Mouse (Mus musculus): Measurements from ENCODE around the gene Arih2. TPM values are rescaled to one million over a fixed set of nuclear protein-coding genes. Genes with fewer than 3 reads are reported as not detected.

Gene Arih2
- polyA plus RNA-seq, 1 experiment from 2014 or later, result 42.0 TPM

DNA sequence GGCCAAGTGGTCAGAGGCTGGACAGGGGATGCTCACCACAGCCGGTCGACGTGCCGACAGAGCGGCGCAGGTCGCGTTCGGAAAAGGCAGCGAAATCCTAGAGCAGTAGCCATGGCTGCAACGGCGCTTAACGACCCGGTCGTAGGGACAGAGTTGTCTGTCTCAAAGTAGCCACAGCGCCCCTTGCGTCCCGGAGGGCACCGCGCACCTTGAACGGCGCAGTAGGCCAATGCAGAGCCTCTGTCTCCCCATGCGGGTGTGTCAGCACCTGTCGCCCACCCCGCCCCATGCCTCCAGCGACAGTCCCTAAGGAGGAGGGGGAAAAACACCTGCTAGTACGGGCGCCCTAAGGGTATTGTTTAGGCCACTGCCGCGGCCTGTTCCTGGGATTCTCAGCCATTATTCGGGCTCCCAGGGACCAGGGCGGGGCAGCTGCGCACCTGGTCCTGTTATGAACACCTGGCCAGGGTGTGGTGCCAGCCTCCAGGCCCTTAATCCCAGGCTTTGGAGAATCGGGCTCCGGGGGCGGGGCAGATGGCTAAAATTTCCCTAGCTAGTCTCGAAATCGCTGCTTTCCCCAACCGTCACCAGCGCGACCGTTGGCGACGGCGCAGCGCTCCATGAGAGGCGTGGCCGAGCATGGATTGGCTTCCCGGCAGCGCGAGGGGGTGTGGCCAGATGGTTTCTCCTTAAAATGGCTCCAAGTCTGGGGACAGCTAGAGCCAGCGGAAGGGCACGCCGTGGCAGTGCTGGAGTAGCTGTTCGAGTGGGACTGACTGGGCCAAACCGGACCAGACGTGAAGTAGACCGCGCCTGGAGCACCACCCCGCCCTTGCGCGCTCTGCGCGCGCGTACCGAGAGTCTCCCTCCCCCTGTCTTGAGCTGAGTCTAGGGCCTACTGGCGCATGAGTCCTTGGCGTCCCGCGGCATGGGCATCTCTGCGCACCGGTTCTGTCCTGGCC, 82.1 kb downstream of the Arih2 start, which contains the start of gene Ndufaf3:
TSS of gene Ndufaf3 (minus strand) at position 620 of the 962 bp plus-strand sequence.
- Histone ChIP-seq H3K9ac (peak within 1 kb of the TSS; percentile 64), H3K4me1 (peaks cover 31% of the 10 kb centered on the region), H3K27ac (peak within 1 kb of the TSS; percentile 98), H3K4me3 (replicated peaks) (peak within 1 kb of the TSS; percentile 61), H3K4me2 (peak within 1 kb of the TSS; percentile 98), H3K27me3 (replicated peaks) (no peaks in the 10 kb centered on the region), H3K36me3 (peaks cover 31% of the 10 kb centered on the region), H3K9me3 (no peaks in the 10 kb centered on the region)
- WGBS, result 0% methylated on average over 73 of the region's 73 CpGs
- ATAC-seq (ENCODE audit: insufficient read depth, low FRiP score, low read depth), result peak; percentile 82

DNA sequence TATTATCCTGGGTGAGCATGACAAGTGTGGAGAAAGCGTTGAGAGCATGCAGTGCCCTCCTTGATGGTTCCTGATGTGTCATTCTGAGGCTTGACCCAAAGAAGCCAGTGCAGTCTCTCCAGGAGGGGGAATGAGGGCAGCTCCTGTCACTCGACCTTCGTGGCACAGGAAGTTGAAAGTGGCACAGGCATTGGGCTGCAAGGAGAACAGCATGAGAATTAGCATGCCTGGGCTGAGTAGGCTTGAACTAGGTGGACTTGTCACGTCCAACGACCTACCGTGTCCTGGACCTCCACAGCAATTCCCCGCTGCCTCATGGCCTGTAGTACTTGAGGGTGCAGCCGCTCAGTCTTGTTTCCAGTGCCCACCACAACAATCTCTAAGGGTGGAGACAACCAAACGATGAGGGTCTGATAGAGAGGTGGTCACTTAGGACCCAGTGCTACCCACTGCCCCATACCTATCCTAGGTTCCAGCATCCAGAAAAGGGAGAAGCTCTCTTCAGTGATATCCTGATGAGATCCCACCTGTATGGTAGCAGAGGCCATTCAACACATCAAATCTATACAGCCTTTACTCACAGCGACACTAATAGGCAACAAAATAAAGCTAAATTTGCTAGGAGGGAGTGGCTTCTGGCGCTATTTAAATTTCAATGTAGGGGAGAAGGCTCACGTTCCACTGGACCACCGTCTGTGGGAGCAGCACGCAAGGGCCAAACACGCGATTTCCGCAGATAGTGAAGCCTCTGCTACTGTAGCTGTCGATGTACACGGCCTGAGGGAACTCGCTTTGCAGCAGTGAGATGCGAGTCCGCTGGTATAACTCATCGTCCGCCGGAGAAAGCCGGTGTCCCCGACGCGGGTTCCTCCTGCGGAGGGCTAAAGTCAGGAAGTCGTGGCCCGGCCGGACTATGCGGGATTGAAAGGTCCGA, 83.0 kb downstream of the Arih2 start:
- H3K9me3 ChIP-seq, result no peaks in the 10 kb centered on the region
- peaks cover 22% of the 10 kb centered on the region; the same call in 1 of the 2 replicates for H3K36me3 ChIP-seq
- WGBS, result 11% methylated on average over 35 of the region's 35 CpGs
- H3K27ac ChIP-seq, result peak overlapping the region; percentile 98
- peak overlapping the region; percentile 61 for H3K4me3 ChIP-seq (replicated peaks)
- 0 out of 2 replicates have a peak, but pooled peaks have one; percentile 0 for ATAC-seq (ENCODE audit: insufficient read depth, low FRiP score, low read depth)
- H3K27me3 ChIP-seq (replicated peaks), result no peaks in the 10 kb centered on the region
- peak overlapping the region; percentile 98 for H3K4me2 ChIP-seq
- H3K4me1 ChIP-seq, result peaks cover 39% of the 10 kb centered on the region
- peak overlapping the region; percentile 64 for H3K9ac ChIP-seq

- WGBS, result 74% methylated on average over 7 of the region's 7 CpGs
- H3K27ac ChIP-seq, result no peak overlapping the region
These were observed 85.1 kb downstream of the Arih2 start for GRCm38 (mm10) chr9:108564131-108564530.

DNA sequence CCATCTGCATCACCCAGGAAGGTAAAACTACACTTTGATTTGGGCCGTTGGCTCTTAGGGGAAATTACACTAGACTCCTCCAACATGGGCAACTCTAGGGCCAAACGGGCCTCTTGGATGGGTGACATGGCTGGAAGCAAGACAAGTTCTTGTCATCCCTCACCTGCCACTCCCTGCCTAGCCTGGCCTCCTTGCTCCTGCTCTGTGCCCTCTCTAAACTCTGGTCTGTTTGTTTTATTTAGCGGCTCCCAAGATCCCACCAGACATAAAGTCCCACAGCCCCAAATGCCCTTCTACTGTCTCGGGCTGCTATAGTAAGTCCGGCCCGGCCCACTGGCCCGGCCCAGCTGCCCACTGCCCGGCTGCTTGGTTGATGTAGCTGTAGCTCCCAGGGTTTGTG, 85.5 kb downstream of the Arih2 start:
- Histone ChIP-seq H3K4me3 (replicated peaks) (no peak overlapping the region), H3K4me1 (peaks cover 25% of the 10 kb centered on the region), H3K27ac (no peak overlapping the region), H3K9ac (no peak overlapping the region), H3K4me2 (no peak overlapping the region), H3K36me3 (peaks cover 25% of the 10 kb centered on the region; the same call in 1 of the 2 replicates), H3K9me3 (no peaks in the 10 kb centered on the region), H3K27me3 (replicated peaks) (no peaks in the 10 kb centered on the region)
- no peak for ATAC-seq (ENCODE audit: insufficient read depth, low FRiP score, low read depth)
- WGBS, result 88% methylated on average over 8 of the region's 8 CpGs

More at GRCm38 (mm10) chr9:108564131-108564530, 85.1 kb downstream of the Arih2 start:
- H3K9me3 ChIP-seq, result no peaks in the 10 kb centered on the region
- peaks cover 24% of the 10 kb centered on the region; the same call in 1 of the 2 replicates for H3K36me3 ChIP-seq
- H3K27me3 ChIP-seq (replicated peaks), result no peaks in the 10 kb centered on the region
- no peak overlapping the region for H3K4me3 ChIP-seq (replicated peaks)
- H3K9ac ChIP-seq, result no peak overlapping the region
- H3K4me2 ChIP-seq, result no peak overlapping the region
- no peak for ATAC-seq (ENCODE audit: insufficient read depth, low FRiP score, low read depth)
- peaks cover 26% of the 10 kb centered on the region for H3K4me1 ChIP-seq

DNA sequence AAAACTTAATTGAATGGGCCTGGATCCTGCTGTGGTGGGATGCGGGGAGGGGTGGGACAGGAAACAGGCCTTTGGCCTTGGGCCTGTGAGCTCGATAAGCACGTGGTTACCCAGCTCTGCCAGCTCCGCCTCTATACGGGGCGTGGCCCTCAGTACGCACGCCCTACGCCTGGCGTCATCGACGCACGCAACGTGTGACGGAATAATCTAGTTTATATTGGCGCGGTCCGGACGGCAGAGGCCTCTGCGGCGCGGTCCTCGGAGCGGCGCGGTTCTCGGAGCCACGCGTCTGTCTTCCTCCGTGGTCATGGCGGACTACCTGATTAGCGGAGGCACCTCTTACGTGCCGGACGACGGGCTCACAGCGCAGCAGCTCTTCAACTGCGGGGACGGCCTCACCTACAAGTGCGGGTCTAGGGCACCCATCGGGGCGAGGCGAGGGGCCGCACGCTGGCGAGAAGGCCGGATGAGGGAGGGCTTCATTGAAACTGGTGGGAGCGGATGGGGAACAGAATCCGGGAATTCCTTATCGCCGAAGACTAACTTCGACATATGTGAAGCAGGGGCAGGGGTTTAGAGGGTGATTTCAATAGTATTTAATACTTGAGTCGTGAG, 88.9 kb downstream of the Arih2 start, which contains the start of gene Impdh2:
TSS of gene Impdh2 (plus strand) at position 60 of the 615 bp plus-strand sequence.
- peaks cover 9% of the 10 kb centered on the region for H3K4me1 ChIP-seq
- no peaks in the 10 kb centered on the region for H3K9me3 ChIP-seq
- no peaks in the 10 kb centered on the region for H3K27me3 ChIP-seq (replicated peaks)
- peaks cover 51% of the 10 kb centered on the region for H3K36me3 ChIP-seq
- H3K27ac ChIP-seq, result peak within 1 kb of the TSS; percentile 77
- WGBS, result under 1% methylated on average over 53 of the region's 53 CpGs
- peak within 1 kb of the TSS; percentile 61 for H3K4me3 ChIP-seq (replicated peaks)
- peak; percentile 98 for ATAC-seq (ENCODE audit: insufficient read depth, low FRiP score, low read depth)
- peak within 1 kb of the TSS; percentile 66 for H3K4me2 ChIP-seq
- peak within 1 kb of the TSS; percentile 68 for H3K9ac ChIP-seq

- Histone ChIP-seq H3K36me3 (peaks cover 46% of the 10 kb centered on the region), H3K4me2 (no peak overlapping the region), H3K4me3 (replicated peaks) (no peak overlapping the region), H3K27ac (no peak overlapping the region), H3K9ac (no peak overlapping the region), H3K27me3 (replicated peaks) (no peaks in the 10 kb centered on the region), H3K4me1 (peaks cover 9% of the 10 kb centered on the region), H3K9me3 (no peaks in the 10 kb centered on the region)
- WGBS, result 92% methylated on average over 4 of the region's 4 CpGs
- ATAC-seq (ENCODE audit: insufficient read depth, low FRiP score, low read depth), result no peak
These were observed 90.0 kb downstream of the Arih2 start for GRCm38 (mm10) chr9:108559169-108559568.

MicroRNAs within 50 kb of the gene (microRNA counts, 519-probe panel; counts per million panel counts)
- microRNA mmu-miR-191 (2,709 counts per million, percentile 66 among the panel's probes with 10 or more counts), microRNA mmu-miR-425 (2,629 counts per million, percentile 63 among the panel's probes with 10 or more counts)

Small RNA genes within 50 kb of the gene (microRNA-seq; reads per million reads assigned to microRNA genes)
- gene Gm24083 (not detected), gene Gm26298 (not detected), gene Mir191 (not detected), gene Mir425 (1,964 reads per million, percentile 81 among the genes with 10 or more reads in this experiment)

Other genes with a start within 250 kb of the Arih2 start
- gene Ccdc36, start 220.9 kb downstream of the Arih2 start, polyA plus RNA-seq (2015; fragmentation: Nextera tagmentation; extraction: Ambion mirVana), result 1.4 and 1.6 TPM in 2 replicates
- gene BC048562, start 212.9 kb downstream of the Arih2 start, polyA plus RNA-seq (2015; fragmentation: Nextera tagmentation; extraction: Ambion mirVana), result not detected in 2 replicates
- 47.7 and 52.5 TPM in 2 replicates for gene Ccdc71, start 188.9 kb downstream of the Arih2 start, polyA plus RNA-seq (2015; fragmentation: Nextera tagmentation; extraction: Ambion mirVana)
- 65.5 and 67.3 TPM in 2 replicates for gene Klhdc8b, start 187.8 kb downstream of the Arih2 start, polyA plus RNA-seq (2015; fragmentation: Nextera tagmentation; extraction: Ambion mirVana)
- 40.5 and 46.6 TPM in 2 replicates for gene Lamb2, start 169.7 kb downstream of the Arih2 start, polyA plus RNA-seq (2015; fragmentation: Nextera tagmentation; extraction: Ambion mirVana)
- 58.8 and 61.5 TPM in 2 replicates for gene Usp19, start 158.8 kb downstream of the Arih2 start, polyA plus RNA-seq (2015; fragmentation: Nextera tagmentation; extraction: Ambion mirVana)
- 99.0 and 102 TPM in 2 replicates for gene Qars, start 141.7 kb downstream of the Arih2 start, polyA plus RNA-seq (2015; fragmentation: Nextera tagmentation; extraction: Ambion mirVana)
- gene Qrich1, start 132.6 kb downstream of the Arih2 start, polyA plus RNA-seq (2015; fragmentation: Nextera tagmentation; extraction: Ambion mirVana), result 92.9 and 97.2 TPM in 2 replicates
- gene Impdh2, start 89.1 kb downstream of the Arih2 start, polyA plus RNA-seq (2015; fragmentation: Nextera tagmentation; extraction: Ambion mirVana), result 152 and 175 TPM in 2 replicates
- gene Ndufaf3, start 82.0 kb downstream of the Arih2 start, polyA plus RNA-seq (2015; fragmentation: Nextera tagmentation; extraction: Ambion mirVana), result 38.0 and 38.9 TPM in 2 replicates
- gene Dalrd3, start 79.5 kb downstream of the Arih2 start, polyA plus RNA-seq (2015; fragmentation: Nextera tagmentation; extraction: Ambion mirVana), result 108 and 126 TPM in 2 replicates
- gene Wdr6, start 70.6 kb downstream of the Arih2 start, polyA plus RNA-seq (2015; fragmentation: Nextera tagmentation; extraction: Ambion mirVana), result 74.9 and 88.4 TPM in 2 replicates
- 5.5 and 6.1 TPM in 2 replicates for gene P4htm, start 51.7 kb downstream of the Arih2 start, polyA plus RNA-seq (2015; fragmentation: Nextera tagmentation; extraction: Ambion mirVana)
- 40.5 and 51.1 TPM in 2 replicates for gene Slc25a20, start 12.7 kb upstream of the Arih2 start, polyA plus RNA-seq (2015; fragmentation: Nextera tagmentation; extraction: Ambion mirVana)
- 32.9 and 39.3 TPM in 2 replicates for gene Prkar2a, start 39.9 kb upstream of the Arih2 start, polyA plus RNA-seq (2015; fragmentation: Nextera tagmentation; extraction: Ambion mirVana)
- gene Ip6k2, start 134.4 kb upstream of the Arih2 start, polyA plus RNA-seq (2015; fragmentation: Nextera tagmentation; extraction: Ambion mirVana), result 71.3 and 81.9 TPM in 2 replicates
- gene Nckipsd, start 159.0 kb upstream of the Arih2 start, polyA plus RNA-seq (2015; fragmentation: Nextera tagmentation; extraction: Ambion mirVana), result 10.5 and 13.0 TPM in 2 replicates
- 0.94 and 1.2 TPM in 2 replicates for gene Celsr3, start 176.9 kb upstream of the Arih2 start, polyA plus RNA-seq (2015; fragmentation: Nextera tagmentation; extraction: Ambion mirVana)
- gene Slc26a6, start 203.9 kb upstream of the Arih2 start, polyA plus RNA-seq (2015; fragmentation: Nextera tagmentation; extraction: Ambion mirVana), result 12.8 and 18.5 TPM in 2 replicates